Mouse (Mus musculus) myocyte (in vitro differentiated cells): ENCODE results near the gene Prdm9.

ENCODE experiments used
- MYOG ChIP-seq, 3 experiments: IDR thresholded peaks; one replicate each; pipeline ENCODE4 v1.6.1; 2011; ENCODE audit warnings: control low read depth in 2 of 3, low read depth in 2 of 3, mild to moderate bottlenecking in 2 of 3; ENCODE audit not compliant: insufficient read length in 2 of 3, control insufficient read depth in 1 of 3, insufficient read depth in 1 of 3
- POLR2A ChIP-seq: IDR thresholded peaks from one replicate; pipeline ENCODE4 v1.6.1; 2011; ENCODE audit warnings: low read depth, mild to moderate bottlenecking, control low read depth, moderate library complexity; ENCODE audit not compliant: insufficient read length
- REST ChIP-seq: IDR thresholded peaks from one replicate; pipeline ENCODE4 v1.6.1; 2011; ENCODE audit warnings: mild to moderate bottlenecking, control low read depth, moderate library complexity; ENCODE audit not compliant: insufficient read depth, insufficient read length

DNA sequence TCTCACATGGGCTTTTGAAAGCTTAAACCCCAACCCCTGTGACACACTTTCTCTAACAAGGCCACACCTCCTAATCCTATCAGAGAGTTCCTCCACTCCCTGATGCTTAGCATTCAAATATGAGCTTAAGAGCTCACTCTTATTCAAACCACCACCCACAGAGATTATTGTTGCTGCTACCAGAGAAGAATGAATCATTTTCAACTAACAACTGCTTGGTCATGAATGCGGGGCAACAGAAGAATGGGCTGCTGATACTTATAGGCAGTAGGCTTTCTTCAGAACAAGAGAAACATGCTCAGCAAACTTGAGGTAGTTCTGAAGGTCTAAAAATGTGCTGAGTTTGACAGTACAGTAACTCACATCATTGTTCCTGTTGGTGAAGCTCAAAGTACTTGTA lies 14.4 kb downstream of the Prdm9 start:
- TF ChIP-seq REST: no peak
- TF ChIP-seq MYOG (IDR thresholded peaks at IDR 0.05; ENCODE audit: control insufficient read depth in 1 of 3, insufficient read depth in 1 of 3, insufficient read length in 2 of 3, low read depth in 2 of 3): no peak
- no peak for TF ChIP-seq POLR2A
